Mouse (Mus musculus) forelimb bud, embryonic 11.5 days (tissue): ENCODE results near the gene Carns1.

ENCODE experiments used
- DNase-seq: peaks from one replicate; pipeline ENCODE4 v3.0.0-alpha.2; 2012; ENCODE audit warnings: low read depth, low spot score

Carns1 gene

DNA sequence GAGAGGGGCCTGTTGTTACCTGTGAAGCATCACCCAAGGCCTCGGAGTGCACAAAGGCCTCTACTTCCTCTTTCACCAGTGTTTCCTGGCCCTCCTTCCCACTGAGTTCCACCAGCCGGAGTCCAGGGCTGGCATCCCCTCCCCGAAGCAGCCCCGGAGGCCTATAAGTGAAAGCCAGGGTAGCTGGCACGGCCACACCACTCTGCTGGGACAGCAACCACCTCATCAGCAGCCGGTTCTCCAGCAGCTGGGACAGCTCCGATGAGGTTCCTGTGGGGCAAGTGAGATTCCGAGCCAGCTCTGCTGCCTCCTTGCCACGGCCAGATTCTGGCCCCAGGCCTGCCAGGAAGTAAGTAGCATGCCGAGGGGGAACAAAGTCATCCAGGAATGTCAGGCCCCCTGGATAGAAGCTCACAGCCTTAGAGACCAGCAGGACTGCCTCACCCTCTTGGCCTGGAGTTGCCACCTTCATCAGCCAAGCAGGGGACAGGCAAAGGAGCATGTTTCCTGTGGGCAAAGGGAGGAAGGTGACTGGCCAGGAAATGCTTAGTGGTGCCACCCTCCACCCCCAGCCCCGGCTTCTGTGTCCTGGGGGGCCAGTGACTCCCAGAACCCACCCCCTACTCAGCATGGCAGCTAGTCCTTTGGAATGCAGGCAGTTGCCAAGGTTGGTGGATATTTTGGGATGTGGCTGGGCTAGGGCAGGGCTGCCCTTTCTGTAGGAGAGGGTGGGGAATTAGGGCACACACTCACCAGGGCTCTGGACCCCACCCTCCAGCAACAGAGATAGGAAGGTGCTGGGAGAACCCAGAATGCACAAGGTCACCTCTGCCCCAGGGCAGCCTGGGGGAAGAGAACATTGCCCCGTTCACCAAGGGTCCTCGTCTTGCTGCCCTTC, 3.6 kb downstream of the Carns1 start:
- no peak for DNase-seq

DNA sequence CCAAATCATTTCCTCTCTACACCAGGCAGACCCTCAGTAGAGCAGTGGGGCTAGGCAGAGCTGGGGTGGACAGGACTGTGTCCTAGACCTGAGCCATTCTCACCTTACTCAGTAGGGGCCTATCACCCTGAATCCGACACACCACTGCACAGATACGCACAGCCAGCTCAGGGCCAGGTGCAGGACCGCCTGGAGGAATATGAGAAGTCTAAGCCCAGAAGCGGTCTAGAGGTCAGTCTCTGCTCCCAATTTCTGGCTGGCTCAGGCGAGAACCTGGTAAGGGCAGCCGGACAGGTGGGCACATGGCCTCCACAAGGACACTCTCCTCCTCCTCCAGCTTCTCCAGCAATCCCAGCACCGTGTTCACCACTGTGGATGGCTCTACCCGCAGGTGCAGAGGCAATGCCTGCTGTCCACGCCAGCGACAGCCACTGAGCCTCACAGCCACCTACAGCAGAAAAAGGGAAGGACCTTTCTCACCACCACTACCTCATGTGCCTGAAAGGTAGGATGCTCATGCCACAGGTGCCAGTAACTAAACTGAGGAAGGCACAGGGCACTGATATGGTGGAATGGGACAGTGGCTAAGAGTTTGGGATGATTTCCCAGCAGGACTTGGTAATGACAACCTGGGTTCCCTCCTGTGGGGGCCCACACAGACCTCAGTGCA, 4.4 kb downstream of the Carns1 start:
- DNase-seq, result no peak

DNA sequence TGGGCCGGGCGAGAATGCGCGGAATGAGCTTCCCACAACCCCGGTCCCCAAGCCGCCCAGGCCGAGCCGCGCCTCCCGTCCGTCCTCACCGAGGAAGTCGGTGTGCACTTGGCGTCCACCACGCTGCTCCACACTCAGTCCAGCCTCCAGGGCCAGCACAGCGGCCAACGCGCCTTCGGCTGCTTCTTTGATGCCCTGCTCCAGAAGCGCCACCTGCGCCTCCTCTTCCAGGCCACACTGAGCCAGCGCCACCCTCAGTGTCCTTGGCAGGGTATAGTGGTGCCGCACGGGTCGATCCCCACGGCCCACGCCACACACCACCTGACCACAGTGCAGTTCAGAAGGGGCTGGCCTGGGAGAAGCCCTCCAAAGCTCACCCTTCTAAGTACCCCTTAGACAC, 5.5 kb downstream of the Carns1 start:
- no peak for DNase-seq

DNA sequence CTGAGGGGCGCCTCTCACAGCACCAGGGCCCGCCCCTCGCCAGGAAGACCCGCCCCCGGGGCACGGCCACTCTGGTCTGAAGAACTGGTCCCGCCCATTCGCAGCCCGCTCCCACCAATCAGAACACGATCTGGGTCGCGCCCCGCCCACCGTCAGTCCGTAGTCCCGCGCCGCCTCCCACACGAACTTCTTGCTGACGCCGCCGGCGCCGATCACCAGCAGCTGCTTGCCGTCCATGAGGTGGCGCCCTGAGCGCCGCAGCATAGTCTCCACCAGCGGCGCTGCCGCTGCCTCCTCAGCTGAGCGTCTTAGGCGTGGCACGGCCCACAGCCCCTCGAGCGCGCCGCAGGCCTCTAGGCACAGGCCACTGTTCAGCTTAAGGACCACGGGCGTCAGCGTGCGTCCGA, 5.9 kb downstream of the Carns1 start:
- peak; percentile 98 for DNase-seq

DNA sequence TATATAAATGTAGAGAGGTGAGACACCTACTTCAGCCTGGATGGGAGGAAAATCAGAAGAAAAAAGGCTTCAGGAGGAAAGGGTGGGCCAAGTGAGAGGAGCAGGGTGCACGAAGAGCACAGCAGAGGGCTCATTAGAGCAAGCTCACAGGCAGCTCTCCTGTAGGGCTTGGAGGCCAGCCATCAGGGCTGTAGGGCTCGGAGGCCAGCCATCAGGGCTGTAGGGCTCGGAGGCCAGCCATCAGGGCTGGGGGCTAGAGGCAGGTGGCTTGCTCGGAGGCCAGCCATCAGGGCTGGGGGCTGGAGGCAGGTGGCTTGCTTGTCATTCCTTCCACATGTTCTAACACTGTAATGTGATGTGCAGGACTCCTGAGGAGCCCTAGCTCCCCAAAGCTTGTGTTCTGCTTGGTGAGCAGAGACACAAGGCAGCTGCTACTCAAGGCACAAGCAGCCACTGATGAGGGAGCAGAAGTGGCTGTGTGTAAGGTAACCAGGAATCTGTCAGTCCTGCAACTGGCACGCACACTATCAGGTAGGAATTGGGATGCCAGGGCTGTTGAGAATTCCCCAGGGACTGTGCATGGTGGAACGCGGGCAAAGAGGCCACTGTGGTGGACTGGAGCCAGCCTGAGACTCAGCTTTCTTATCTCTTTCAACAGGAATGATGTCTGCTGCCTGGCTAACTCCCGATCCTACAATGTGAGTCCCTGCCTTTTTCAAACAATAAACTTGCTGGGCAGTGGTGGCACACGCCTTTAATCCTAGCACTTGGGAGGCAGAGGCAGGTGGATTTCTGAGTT, 8.4 kb downstream of the Carns1 start:
- DNase-seq, result no peak

DNA sequence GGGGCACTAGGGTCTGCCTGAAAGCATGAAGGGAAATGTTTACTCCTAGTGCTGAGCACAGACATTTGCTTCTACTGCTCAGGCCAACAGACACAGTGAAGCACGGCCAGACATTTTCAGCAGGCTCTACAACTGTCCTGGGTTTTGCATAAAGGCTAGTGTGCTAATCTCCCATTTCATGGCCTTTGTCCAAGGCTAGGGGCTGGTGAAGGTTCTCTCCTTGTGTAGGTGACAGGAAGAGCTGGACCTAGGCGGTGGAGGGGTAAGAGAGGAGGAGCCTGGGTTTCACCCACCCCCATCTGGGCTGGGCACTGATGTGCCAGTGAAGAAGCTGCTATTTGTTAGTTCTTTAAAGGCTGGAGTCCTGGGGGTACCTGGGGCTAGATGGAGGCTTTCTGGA, 10.6 kb downstream of the Carns1 start:
- DNase-seq, result no peak

DNA sequence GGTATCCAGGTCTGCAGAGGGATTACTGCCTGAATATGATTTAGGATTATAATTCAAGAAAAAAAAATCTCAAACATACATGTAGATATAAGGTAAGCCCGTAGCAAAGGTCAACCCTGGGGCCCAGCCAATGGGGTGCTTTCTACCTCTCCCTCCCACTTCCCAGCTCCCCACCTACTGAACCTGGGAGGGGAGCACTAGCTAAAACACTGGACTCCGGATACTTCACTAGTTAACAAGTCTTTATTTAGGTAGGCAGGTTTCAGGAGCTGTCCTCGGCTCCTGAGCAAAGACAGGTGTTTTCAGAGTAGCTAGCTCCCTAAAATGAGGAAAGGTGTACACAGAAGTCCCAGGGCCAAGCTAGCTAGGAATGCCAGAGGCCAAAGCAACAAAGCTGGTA, 11.2 kb downstream of the Carns1 start:
- DNase-seq, result no peak

DNA sequence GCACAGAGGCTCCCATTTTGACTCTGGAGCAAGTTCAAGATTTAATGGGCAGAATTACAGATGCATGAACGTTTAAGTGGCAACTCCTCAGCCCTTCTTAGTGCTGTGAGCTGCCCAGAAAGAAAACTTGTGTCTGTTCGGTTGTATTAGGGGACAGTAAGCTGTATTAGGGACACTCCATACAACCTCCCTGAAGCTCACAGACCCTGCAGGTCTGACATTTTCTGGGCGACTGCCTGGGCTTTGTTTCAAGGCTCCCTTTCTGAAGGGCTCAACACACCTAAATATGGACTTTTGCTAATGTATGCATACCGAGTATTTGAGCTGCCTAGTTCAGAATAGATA, 11.8 kb downstream of the Carns1 start:
- DNase-seq, result no peak

DNA sequence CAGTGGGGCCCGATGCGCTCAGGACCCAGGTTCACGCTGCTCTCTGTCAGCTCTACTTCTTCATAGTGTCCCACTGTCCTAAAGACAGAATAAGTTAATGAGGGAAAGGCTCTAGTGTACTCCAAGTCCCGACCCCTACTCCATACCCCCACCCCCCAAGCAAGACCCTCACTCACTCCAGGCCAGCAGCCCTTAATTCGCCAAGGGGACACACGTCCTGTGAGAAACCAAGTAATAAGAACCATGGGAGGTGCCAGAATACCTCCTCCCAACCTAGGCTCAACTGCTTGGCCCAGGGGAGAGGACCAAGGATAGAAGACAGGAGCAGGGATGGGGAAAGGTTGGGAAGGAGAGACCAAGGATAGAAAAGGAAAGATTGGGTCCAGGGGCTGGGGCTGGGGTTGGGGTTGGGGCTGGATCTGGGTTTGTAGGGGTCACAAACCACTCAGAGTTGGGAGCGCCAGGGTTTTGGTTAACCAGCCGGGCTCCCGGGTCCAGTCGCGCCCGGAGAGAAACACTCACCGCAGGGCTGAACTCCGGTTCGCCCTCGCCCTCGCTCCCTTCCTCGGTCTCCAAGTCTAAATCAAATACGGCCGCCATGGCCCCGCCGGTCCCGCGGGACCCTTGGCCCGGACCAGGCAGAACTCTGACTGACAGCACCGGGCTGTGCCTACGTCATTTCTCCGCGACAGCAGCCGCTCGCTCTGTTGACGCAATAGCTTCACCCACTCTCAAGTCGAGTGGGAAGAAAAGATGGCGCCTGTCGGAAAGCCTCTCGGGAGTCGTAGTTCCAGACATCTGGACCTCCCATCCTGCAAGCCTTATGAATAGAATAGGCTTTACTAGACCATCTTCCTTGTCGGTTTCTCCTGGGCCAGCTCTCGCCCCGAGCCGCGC, 12.4 kb downstream of the Carns1 start, which contains the start of gene Rps6kb2:
Rps6kb2 (minus strand) TSS at position 709 of the 897 bp plus-strand sequence.
- DNase-seq, result peak; percentile 94

DNA sequence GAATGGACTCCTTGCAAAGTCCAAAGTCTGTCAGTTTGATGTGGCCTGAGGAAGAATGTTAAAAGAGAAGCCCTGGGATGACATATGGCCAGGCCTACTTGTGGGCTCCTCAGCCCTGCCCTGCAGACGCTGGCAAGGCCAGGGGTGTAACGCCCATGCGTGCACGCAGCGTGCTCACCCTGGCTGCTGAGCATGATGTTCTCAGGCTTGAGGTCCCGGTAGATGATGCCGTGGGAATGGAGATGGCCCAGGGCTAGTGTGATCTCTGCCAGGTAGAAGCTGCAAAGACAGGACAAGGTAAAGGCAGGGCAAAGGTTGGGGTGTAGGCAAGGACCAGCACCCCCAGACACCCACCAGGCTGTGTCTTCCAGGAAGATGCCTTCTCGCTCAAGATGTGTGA, 16.2 kb downstream of the Carns1 start:
- no peak for DNase-seq

DNA sequence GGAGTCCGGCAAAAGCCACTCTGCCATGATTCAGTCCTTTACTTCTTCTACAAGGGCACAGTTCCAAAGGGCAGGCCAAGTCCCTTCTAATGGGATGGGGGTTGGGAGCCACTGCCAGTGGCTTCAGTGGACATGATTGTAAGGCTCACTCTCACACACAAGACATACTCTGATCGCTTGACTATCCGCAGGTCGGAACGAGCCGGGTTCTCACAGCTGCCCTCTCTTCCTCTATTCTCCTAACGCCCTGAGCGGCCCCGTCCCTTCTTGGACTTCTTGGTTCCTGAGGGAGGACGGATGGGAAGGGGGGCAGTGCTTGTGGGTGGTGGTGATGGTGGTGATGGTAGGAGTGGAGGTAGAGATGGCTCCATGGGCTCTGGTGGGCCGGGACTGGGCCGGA, 18.5 kb downstream of the Carns1 start:
- no peak for DNase-seq

DNA sequence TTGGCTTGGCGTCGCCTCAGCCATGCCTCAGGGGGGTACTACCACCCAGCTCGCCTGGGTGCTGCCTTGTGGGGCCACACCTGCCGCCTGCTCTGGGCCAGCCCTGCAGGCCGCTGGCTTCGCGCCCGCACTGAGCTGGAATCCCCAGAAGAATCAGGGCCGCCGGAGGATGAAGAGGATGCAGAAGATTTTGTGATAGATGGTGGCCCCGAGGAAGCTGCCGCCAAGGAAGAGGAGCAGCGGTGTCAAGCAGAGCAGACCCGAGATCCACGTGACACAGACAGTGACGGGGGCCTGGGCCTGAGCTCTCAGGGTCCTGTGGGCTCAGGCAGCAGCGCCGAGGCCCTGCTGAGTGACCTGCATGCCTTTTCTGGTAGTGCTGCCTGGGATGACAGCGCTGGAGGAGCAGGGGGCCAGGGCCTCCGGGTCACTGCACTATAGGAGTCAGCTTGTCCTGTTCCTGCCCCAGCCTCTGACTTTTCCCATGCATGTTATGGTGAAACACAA, 19.2 kb downstream of the Carns1 start:
- DNase-seq, result no peak

DNA sequence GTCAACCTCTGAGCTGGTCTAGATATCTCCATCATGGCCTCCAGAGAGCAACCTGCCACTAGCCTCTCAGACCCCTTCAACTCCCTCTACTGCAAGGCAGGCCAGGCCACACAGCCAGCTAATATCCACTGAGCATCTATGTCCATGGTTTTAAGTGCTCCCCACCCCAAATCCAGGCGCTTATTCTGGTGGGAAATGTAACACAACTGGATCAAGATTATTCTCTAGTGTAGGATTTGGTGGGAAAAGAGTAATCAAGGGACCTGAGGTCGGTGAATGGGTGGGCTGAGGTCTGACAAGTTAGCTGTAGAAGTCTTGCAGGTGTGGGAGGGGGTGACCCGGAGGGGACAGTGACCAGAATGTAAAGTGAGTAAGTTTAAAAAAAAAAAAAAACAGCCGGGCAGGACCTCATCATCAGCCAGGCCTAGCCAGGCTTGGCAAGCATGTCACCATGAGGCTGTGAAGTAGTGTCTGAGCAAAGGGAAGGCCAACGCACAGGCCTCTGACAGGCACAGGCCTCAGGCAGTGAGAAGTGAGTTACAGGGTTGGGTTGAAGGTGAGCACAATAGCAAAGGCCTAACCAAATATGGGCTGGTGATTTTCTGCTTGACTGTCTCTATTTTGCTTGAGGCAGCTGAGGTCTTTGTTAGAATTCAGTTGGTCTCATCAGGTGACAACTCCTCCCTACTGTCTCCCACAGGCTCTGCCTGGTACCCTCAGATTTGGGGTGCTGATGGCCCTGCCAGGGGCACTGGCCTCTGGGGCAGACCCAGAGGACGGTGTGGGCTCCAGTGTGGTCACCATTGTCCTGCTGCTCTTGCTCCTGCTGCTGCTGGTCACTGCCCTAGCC, 19.8 kb downstream of the Carns1 start:
- DNase-seq, result no peak

DNA sequence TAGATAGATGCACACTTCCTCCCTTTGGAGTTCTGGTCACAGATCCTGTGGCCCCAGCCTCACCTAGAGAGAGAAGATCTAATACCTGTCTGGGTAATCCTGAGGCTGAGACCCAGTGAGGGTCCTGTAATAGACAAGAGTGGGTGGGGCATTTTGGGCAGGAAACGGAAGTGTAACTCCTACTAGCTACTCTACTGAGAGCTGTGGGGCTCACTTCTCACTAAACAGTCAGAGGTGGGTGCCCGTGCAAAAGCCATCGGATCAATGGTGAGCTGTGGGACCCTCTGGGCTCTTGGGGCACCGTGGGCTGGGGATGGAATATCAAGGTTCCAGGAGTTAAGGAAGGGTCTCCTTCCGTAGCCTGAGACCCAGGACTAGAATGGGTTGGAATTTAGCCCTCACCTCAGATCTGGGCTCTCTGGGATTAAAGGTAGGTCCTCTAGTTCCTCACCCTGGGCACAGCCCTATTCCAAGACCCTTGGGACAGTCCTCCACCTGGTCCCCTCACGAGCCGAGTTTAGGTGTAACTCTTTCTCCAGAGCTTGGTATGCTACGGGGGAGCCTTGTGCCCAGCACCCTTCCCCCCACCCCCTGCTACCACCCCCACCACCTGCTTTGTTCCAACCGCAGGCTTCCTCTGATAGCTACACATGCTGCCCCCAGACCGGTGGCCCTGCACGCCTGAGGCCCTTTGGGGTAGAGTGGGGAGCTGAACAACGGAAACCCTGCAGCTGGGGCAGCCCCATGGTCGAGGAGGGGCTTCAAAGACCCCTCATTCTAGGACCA, 20.6 kb downstream of the Carns1 start:
- no peak for DNase-seq

DNA sequence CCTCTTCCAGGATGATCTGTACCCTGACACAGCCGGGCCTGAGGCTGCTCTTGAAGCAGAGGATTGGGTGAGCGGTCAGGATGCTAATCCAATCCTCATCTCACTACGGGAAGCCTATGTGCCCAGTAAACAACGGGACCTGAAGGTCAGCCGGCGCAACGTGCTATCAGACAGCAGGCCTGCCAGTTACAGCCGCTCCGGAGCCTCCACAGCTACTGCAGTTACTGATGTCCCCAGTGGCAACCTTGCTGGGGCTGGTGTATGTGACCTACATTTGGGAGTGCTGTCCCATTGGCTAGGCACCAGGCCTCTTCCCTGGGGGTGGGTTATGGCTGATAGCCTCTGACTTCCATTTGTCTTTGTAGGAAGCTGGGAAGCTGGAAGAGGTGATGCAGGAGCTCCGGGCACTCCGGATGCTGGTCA, 22.0 kb downstream of the Carns1 start, which contains the start of gene Ptprcap:
Ptprcap (plus strand) TSS at position 373 of the 423 bp plus-strand sequence.
- no peak for DNase-seq

DNA sequence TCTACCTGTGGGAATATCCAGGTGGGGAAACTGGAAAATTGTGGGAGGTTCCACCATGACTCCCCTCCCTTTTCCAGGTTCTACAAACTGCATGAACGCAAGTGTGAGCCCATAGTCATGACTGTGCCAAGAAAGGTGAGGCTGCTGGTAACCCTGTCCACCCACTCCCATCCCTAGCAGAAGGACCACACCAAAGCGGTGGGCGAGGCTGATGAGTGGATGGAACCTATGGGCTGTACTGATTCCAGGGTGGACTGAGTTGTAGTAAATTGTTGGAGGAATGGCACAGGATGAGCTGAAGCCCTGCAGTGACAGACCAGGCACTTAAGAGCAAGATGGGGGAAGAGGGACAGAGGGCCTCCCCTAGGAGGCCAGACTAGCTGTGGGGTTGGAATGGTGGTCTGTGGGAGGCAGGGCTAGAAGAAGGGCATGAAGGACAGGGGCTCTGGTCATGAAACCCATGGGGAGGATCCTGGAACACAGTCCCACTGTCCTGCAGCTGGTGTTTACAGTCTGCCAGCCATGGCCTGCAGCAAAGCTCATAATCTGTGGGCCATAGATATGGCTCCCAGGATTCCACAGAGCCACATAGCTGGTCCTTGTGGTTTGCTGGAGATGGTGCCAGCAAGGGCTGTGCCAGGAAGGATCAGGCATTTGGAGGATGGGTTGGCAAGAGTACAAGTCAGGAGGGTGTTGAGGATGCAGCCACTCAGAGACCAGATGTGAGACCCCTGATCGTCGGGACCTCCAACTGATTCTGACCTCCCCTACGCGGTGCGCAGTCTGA, 22.6 kb downstream of the Carns1 start:
- no peak for DNase-seq

DNA sequence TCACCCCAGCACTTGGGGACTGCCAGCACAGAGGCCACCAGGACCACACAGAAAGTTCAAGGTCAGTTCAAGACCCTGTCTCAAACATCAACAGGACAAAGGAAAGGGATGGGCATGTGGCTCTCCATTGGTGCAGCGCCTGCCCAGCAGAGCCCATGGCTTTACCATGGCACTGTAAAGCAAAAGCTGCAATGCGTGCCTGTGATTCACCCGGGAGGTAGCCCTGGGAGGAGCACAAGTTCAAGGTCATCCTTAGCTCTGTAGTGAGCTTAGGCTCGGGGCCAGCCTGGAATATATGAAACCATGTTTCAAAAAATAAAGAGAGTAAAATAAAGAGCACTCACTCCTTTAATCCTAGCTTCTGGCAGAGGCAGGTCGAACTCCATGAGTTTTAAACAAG, 23.4 kb downstream of the Carns1 start:
- no peak for DNase-seq

DNA sequence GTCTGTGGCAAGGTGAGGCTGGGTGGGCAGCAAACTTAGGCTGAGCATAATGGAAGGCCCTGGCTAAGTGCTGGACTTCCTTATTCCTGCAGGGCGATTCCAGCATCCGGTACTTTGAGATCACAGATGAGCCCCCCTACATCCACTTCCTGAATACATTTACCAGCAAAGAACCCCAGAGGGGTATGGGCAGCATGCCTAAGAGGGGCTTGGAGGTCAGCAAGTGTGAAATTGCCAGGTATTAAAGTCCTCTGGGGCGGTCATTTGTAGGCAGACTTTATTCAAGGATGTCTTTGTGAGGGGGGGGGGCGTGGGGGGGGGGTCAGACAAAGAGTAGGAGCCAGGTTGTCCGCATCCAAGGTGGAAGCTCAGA, 23.8 kb downstream of the Carns1 start:
- DNase-seq, result no peak
